Mouse (Mus musculus): ENCODE data around the gene 9030025P20Rik. TPM values are rescaled to one million over a fixed set of nuclear protein-coding genes. Genes with fewer than 3 reads are reported as not detected.
"Not testable (repeated sequence)": the region's sequence is repeated elsewhere in the genome, so short reads cannot be mapped to it uniquely, and the experiment has no call there.

The 9030025P20Rik gene
- total RNA-seq, 2 experiments from 2014 or later: 4.0 to 5.1 TPM

GRCm38 (mm10) chr17:14977718-14978361, 428 bp upstream of the 9030025P20Rik start:
- peak in 1 of 2 experiments; percentile 0 for DNase-seq (ENCODE audit: low spot score in 2 of 2)

- DNase-seq (ENCODE audit: low spot score in 2 of 2): not testable (repeated sequence)
Observed at GRCm38 (mm10) chr17:14990116-14990702, 11.9 kb downstream of the 9030025P20Rik start.

GRCm38 (mm10) chr17:14992522-14993138, 14.4 kb downstream of the 9030025P20Rik start:
- DNase-seq (ENCODE audit: low spot score in 2 of 2): not testable (repeated sequence)

- DNase-seq (ENCODE audit: low spot score in 2 of 2): not testable (repeated sequence)
Observed at GRCm38 (mm10) chr17:14993139-14993832, 15.0 kb downstream of the 9030025P20Rik start.

- not testable (repeated sequence) for DNase-seq (ENCODE audit: low spot score in 2 of 2)
Observed at GRCm38 (mm10) chr17:14994140-14994539, 15.9 kb downstream of the 9030025P20Rik start.

GRCm38 (mm10) chr17:15000047-15000446, 21.8 kb downstream of the 9030025P20Rik start:
- DNase-seq (ENCODE audit: low spot score in 2 of 2): not testable (repeated sequence)

GRCm38 (mm10) chr17:15009088-15009487, 30.8 kb downstream of the 9030025P20Rik start:
- not testable (repeated sequence) for DNase-seq (ENCODE audit: low spot score in 2 of 2)

- not testable (repeated sequence) for DNase-seq (ENCODE audit: low spot score in 2 of 2)
Observed at GRCm38 (mm10) chr17:15009706-15010413, 31.6 kb downstream of the 9030025P20Rik start, which contains the start of gene Gm3435. Gene Gm3435, plus strand, starts transcription at chr17:15010176.

GRCm38 (mm10) chr17:15021503-15022220, 43.4 kb downstream of the 9030025P20Rik start:
- peak; percentile 8 to 13 for DNase-seq (ENCODE audit: low spot score in 2 of 2)

- not testable (repeated sequence) for DNase-seq (ENCODE audit: low spot score in 2 of 2)
Observed at GRCm38 (mm10) chr17:15023878-15024492, 45.7 kb downstream of the 9030025P20Rik start.

GRCm38 (mm10) chr17:15024502-15025193, 46.4 kb downstream of the 9030025P20Rik start:
- not testable (repeated sequence) for DNase-seq (ENCODE audit: low spot score in 2 of 2)

GRCm38 (mm10) chr17:15025513-15025912, 47.2 kb downstream of the 9030025P20Rik start:
- DNase-seq (ENCODE audit: low spot score in 2 of 2): not testable (repeated sequence)

GRCm38 (mm10) chr17:15031414-15031813, 53.1 kb downstream of the 9030025P20Rik start:
- DNase-seq (ENCODE audit: low spot score in 2 of 2): not testable (repeated sequence)

- not testable (repeated sequence) for DNase-seq (ENCODE audit: low spot score in 2 of 2)
Observed at GRCm38 (mm10) chr17:15040455-15040854, 62.2 kb downstream of the 9030025P20Rik start.

Other genes with a start within 250 kb of the 9030025P20Rik start
- gene Wdr27, start 35.3 kb upstream of the 9030025P20Rik start, total RNA-seq (2021): 1 to 10 TPM; 3.5 to 4.2 TPM
- gene 1600012H06Rik, start 35.3 kb upstream of the 9030025P20Rik start, total RNA-seq (2021): 10 to 100 TPM; 24.3 to 25.3 TPM
- 10 to 100 TPM; 75.3 to 81.4 TPM for gene Phf10, start 17.2 kb upstream of the 9030025P20Rik start, total RNA-seq (2021)
- under 1 TPM in 1 of 2 experiments, not detected in 1; 0.49 TPM for gene Gm3417, start 322 bp downstream of the 9030025P20Rik start, total RNA-seq (2021)
- gene Gm3435, start 31.7 kb downstream of the 9030025P20Rik start, total RNA-seq (2021): 1 to 10 TPM; 3.4 to 4.8 TPM
- 10 to 100 TPM; 35.0 to 41.9 TPM for gene Ermard, start 62.7 kb downstream of the 9030025P20Rik start, total RNA-seq (2021)
- 1 to 10 TPM in 1 of 2 experiments, under 1 TPM in 1; 0.73 to 2.1 TPM for gene Tcte3, start 63.0 kb downstream of the 9030025P20Rik start, total RNA-seq (2021)
- gene Gm3448, start 63.1 kb downstream of the 9030025P20Rik start, total RNA-seq (2021): 1 to 10 TPM; 2.8 to 3.7 TPM

Data from gastrocnemius, postnatal 4 days (tissue).